Mouse (Mus musculus) stomach, adult 2 months (tissue): ENCODE measurements around the gene Gm28036. TPM values are rescaled to one million over a fixed set of nuclear protein-coding genes. Genes with fewer than 3 reads are reported as not detected.

Source experiments
- polyA plus RNA-seq: library from polyadenylated mRNA; depleted of rRNA; stranded (reverse); fragments of >200 nt; gene quantifications from 2 replicates; pipeline ENCODE4 v1.2.3, GENCODE M21; 2012; rRNA removed

Gene Gm28036
- polyA plus RNA-seq, result 0.05 TPM in 1 of 2 replicates, not detected in the other

DNA sequence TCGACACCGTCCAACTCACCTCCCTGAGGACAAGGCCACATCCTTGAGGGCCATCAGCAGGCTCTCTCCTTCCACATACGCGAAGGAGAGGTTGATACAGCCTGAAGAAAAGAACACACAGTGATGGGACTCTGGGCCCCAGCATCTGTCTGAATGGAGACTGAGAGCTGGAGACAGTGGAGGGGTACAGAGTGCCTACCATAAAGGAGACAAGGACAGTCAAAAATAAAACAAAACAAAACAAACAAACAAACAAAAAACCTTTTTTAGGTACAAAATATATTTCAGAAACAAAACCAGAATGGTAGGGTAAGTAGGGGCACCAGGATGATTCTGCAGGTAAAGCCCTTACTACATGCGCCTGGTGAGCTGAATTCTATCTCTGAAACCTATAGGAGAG is at the start of gene Gm28036:
TSS of gene Gm28036 (minus strand) at position 101 of the 400 bp plus-strand sequence.

DNA sequence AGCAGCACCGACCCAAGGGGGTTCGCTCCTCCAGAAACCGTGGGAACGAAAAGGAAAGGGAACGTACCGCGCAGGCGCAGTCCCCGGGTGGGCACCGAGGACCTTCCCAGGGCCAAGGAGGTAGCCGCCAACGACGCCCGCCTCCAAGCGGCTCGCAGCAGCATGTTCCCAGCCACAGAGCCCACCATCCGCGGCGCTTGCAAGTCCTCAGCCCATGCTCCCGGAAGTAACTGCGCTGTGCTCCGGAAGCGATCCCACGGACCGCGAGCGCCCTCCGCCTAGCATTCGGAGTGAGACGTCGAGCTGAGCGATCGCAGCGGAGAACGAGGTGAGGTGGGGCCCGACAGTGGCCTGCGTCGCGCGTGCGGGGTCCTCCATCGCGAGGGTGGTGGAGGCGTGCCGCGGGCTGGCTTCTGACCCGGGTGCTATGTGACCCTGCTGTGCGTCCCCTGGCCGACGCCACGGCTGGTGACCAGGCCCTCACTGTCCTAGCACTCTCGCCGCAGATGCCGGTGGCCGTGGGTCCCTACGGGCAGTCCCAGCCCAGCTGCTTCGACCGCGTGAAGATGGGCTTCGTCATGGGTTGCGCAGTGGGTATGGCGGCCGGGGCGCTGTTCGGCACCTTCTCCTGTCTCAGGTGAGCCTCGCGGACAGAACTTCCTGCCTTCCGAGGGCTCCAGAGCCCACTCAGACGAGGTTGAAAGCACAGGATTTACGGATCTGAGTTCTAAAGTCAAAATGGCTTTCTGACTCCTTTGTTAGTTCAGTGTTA is 17.2 kb upstream of the Gm28036 start, which contains the start of the genes Romo1 and Nfs1:
TSS of gene Romo1 (plus strand) at position 87 of the 772 bp plus-strand sequence.
TSS of gene Nfs1 (minus strand) at position 234 of the 772 bp plus-strand sequence.

DNA sequence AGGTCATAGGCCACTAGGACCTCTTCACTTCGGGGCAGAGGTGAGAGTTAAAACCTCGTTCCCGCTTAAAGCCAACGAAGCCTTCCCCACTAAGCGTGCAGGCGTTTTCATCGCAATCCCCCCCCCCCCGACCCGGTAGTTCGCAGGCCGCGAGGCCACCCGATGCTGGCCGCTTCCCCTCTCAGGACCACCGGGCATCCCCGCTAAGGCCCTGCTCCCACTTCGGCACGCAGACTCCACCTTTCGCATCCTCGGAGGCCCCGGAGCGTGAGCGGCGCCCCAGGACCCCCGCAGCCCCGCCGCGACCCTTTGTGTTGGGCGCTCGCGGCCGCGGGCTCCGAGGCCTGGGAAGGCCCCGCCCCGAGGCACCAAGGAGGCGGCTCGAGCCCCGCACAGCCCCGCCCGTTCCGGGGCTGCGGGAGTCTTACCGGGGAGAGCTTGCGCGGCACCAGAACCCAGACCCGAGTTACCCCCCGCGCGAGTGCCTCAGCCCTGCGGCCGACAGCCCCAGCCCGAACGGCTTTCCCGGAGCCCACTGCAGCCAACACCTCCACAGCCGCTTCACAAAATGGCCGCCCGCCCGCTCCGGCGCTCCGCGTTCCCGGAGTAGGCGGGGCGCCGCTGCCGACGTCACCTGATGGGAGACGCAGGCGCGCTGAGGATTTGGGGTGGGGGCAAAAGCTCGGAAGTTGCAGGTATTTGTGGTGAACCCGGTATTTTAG is 15.4 kb downstream of the Gm28036 start, which contains the start of the genes Cpne1 and Rbm12:
TSS of gene Cpne1 (minus strand) at position 608 of the 722 bp plus-strand sequence.
TSS of gene Rbm12 (minus strand) at position 621 of the 722 bp plus-strand sequence.

DNA sequence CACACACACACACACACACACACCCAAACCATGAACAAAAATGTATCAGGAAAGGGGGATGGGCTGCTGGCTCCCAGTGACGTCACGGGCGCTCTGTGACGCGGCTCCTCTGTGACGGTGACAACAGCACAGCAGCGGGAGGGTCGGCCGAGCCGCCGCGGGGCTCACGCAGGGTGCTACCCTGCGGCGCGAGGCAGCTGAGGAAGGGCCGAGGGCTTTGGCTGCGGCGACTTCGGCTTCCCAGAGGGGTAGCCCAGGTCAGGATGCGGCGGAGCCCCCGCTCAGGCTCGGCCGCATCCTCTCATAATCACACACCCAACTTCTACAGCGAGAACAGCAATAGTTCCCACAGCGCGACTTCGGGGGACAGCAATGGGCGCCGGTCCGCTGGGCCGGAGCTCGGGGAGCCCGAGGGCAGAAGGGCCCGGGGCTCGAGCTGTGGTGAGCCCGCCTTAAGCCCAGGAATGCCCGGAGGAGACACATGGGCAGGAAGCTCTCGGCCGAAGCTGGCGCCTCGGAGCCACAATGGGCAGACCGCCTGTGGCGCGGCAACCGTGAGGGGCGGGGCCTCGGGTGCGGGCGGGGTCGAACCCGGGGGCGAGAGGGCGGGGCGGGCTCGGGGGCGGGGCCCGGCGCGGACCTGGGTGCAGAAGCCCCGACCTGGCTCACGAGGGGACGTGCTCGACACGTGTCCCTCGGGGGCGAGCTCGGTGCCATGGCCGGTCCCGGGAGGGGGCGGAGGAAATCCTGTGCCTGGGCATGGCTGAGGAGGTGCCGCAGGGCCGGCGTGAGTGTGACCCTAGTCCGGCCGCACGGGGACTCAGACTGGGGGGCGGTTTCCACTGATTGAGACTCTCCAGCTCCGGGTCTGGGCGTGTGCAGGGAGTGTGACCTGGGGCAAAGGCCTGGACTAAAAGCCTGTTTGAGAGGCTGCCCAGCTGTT is 61.5 kb downstream of the Gm28036 start, which contains the start of gene Spag4:
TSS of gene Spag4 (plus strand) at position 77 of the 943 bp plus-strand sequence.

DNA sequence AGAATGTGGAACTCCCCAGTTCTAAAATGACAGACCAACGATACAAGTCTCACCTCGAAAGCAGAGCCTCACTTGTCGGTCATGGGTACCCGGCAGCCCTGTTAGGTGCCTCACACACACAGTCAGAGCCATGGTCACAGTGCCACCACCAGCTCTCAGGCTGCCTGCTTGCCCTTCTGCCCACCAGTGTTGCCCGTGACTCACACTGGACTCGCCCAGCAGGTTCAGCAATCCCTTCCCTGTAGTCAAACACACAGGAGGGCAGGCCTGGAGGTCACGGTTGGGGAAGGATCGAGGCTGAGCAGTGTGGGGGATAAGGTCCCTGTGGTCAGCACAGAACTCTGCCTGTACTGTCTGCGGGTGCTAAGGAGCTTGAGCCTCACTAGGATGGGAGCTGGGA is 74.1 kb downstream of the Gm28036 start, which contains the start of gene Fer1l4:
TSS of gene Fer1l4 (minus strand) at position 132 of the 400 bp plus-strand sequence.

Other genes starting within 250 kb of the Gm28036 start
- 4.6 and 7.1 TPM in 2 replicates for gene Uqcc1, start 196.8 kb downstream of the Gm28036 start, polyA plus RNA-seq
- not detected in 2 replicates for gene Gm15557, start 186.4 kb downstream of the Gm28036 start, polyA plus RNA-seq
- 0.39 and 0.54 TPM in 2 replicates for gene Gdf5, start 181.7 kb downstream of the Gm28036 start, polyA plus RNA-seq
- gene Cep250, start 170.6 kb downstream of the Gm28036 start, polyA plus RNA-seq, result 1.7 and 1.9 TPM in 2 replicates
- gene 6430550D23Rik, start 119.1 kb downstream of the Gm28036 start, polyA plus RNA-seq, result 0.34 and 0.77 TPM in 2 replicates
- gene Ergic3, start 119.0 kb downstream of the Gm28036 start, polyA plus RNA-seq, result 112 and 123 TPM in 2 replicates
- gene Fer1l4, start 74.1 kb downstream of the Gm28036 start, polyA plus RNA-seq, result 52.4 and 63.6 TPM in 2 replicates
- 2.2 and 2.8 TPM in 2 replicates for gene Spag4, start 61.9 kb downstream of the Gm28036 start, polyA plus RNA-seq
- 27.6 and 30.8 TPM in 2 replicates for gene Cpne1, start 15.1 kb downstream of the Gm28036 start, polyA plus RNA-seq
- gene Rbm12, start 15.1 kb downstream of the Gm28036 start, polyA plus RNA-seq, result 1.9 and 2.9 TPM in 2 replicates
- 122 and 216 TPM in 2 replicates for gene Romo1, start 16.9 kb upstream of the Gm28036 start, polyA plus RNA-seq
- gene Nfs1, start 17.1 kb upstream of the Gm28036 start, polyA plus RNA-seq, result 27.7 and 34.3 TPM in 2 replicates
- gene Rbm39, start 53.1 kb upstream of the Gm28036 start, polyA plus RNA-seq, result 18.8 and 20.8 TPM in 2 replicates
- 2.2 and 3.5 TPM in 2 replicates for gene Phf20, start 69.4 kb upstream of the Gm28036 start, polyA plus RNA-seq
- gene Cnbd2, start 185.2 kb upstream of the Gm28036 start, polyA plus RNA-seq, result 0.14 and 0.21 TPM in 2 replicates
- 195 and 589 TPM in 2 replicates for gene Scand1, start 185.6 kb upstream of the Gm28036 start, polyA plus RNA-seq